Mouse (Mus musculus): Measurements from ENCODE around the gene Tnik. TPM values are rescaled to one million over a fixed set of nuclear protein-coding genes. Genes with fewer than 3 reads are reported as not detected.

Gene Tnik
- polyA plus RNA-seq, 1 experiment = 0.21 TPM

GRCm38 (mm10) chr3:28224437-28225356 is 38.3 kb upstream of the Tnik start:
- no peaks in the 10 kb centered on the region for H3K79me2 ChIP-seq (ENCODE audit: control insufficient read depth, insufficient read depth)
- no peaks in the 10 kb centered on the region for H3K36me3 ChIP-seq (ENCODE audit: control insufficient read depth, insufficient read depth)
- H3ac ChIP-seq (ENCODE audit: control insufficient read depth, insufficient read length, low read depth) = no peak overlapping the region
- no peaks in the 10 kb centered on the region for H3K79me3 ChIP-seq (ENCODE audit: low read depth)
- H3K27me3 ChIP-seq (ENCODE audit: control insufficient read depth, insufficient read depth, insufficient read length) = no peaks in the 10 kb centered on the region
- TF ChIP-seq MAX (IDR thresholded peaks at IDR 0.05) (no peak), MYOD1 (IDR thresholded peaks at IDR 0.05; ENCODE audit: control insufficient read depth, insufficient read length, low read depth) (no peak), FOSL1 (IDR thresholded peaks at IDR 0.05; ENCODE audit: insufficient read depth, low read length, poor library complexity, severe bottlenecking) (no peak), MYOG (IDR thresholded peaks at IDR 0.05; ENCODE audit: control insufficient read depth, extremely low read depth, insufficient read length) (no peak), CEBPB (IDR thresholded peaks at IDR 0.05; ENCODE audit: low read depth) (no peak), USF1 (IDR thresholded peaks at IDR 0.05; ENCODE audit: low read depth) (no peak), CTCF (IDR thresholded peaks at IDR 0.05; ENCODE audit: control insufficient read depth, insufficient read depth, insufficient read length) (no peak)
- H3K4me3 ChIP-seq (ENCODE audit: insufficient read depth, poor library complexity, severe bottlenecking) = no peak overlapping the region

- H3K79me2 ChIP-seq (ENCODE audit: control insufficient read depth, insufficient read depth) = no peaks in the 10 kb centered on the region
- TF ChIP-seq MAX (IDR thresholded peaks at IDR 0.05) = no peak
- TF ChIP-seq MYOD1 (IDR thresholded peaks at IDR 0.05; ENCODE audit: control insufficient read depth, insufficient read length, low read depth) = no peak
- no peak for TF ChIP-seq CEBPB (IDR thresholded peaks at IDR 0.05; ENCODE audit: low read depth)
- no peak for TF ChIP-seq FOSL1 (IDR thresholded peaks at IDR 0.05; ENCODE audit: insufficient read depth, low read length, poor library complexity, severe bottlenecking)
- TF ChIP-seq CTCF (IDR thresholded peaks at IDR 0.05; ENCODE audit: control insufficient read depth, insufficient read depth, insufficient read length) = no peak
- TF ChIP-seq USF1 (IDR thresholded peaks at IDR 0.05; ENCODE audit: low read depth) = no peak
- no peak for TF ChIP-seq MYOG (IDR thresholded peaks at IDR 0.05; ENCODE audit: control insufficient read depth, extremely low read depth, insufficient read length)
Measured at GRCm38 (mm10) chr3:28225357-28225905, 37.6 kb upstream of the Tnik start.

DNA sequence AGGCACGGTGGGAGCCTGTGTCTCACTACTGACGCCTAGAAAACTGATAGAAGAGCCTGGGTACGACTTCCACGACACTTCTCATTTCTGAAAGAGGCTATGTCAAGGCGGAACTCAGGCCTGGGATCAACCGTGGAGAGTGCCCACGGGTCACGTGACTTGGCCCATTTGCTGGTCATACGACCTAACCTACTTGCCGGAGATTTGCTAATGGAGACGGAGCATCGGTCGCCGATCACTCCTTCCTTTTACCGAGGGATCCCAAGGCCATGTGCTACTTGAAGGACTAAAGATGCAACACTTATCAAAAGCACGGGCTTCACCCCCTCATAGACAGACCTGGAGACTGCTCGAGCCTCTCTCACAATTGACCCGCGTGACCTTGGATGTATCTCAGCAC is 36.8 kb upstream of the Tnik start:
- TF ChIP-seq MAX (IDR thresholded peaks at IDR 0.05) (no peak), USF1 (IDR thresholded peaks at IDR 0.05; ENCODE audit: low read depth) (peak; percentile 12), CTCF (IDR thresholded peaks at IDR 0.05; ENCODE audit: control insufficient read depth, insufficient read depth, insufficient read length) (no peak)

More at GRCm38 (mm10) chr3:28225357-28225905, 37.6 kb upstream of the Tnik start:
- Histone ChIP-seq H3K79me3 (ENCODE audit: low read depth) (no peaks in the 10 kb centered on the region), H3K27me3 (ENCODE audit: control insufficient read depth, insufficient read depth, insufficient read length) (no peaks in the 10 kb centered on the region), H3K4me3 (ENCODE audit: insufficient read depth, poor library complexity, severe bottlenecking) (no peak overlapping the region), H3K36me3 (ENCODE audit: control insufficient read depth, insufficient read depth) (no peaks in the 10 kb centered on the region), H3ac (ENCODE audit: control insufficient read depth, insufficient read length, low read depth) (no peak overlapping the region)

GRCm38 (mm10) chr3:28228930-28229329 is 34.1 kb upstream of the Tnik start:
- H3K4me3 ChIP-seq (ENCODE audit: insufficient read depth, poor library complexity, severe bottlenecking) = no peak overlapping the region
- H3K79me3 ChIP-seq (ENCODE audit: low read depth) = no peaks in the 10 kb centered on the region
- no peak overlapping the region for H3ac ChIP-seq (ENCODE audit: control insufficient read depth, insufficient read length, low read depth)
- TF ChIP-seq MYOG (IDR thresholded peaks at IDR 0.05; ENCODE audit: control insufficient read depth, extremely low read depth, insufficient read length) (no peak), USF1 (IDR thresholded peaks at IDR 0.05; ENCODE audit: low read depth) (no peak), CEBPB (IDR thresholded peaks at IDR 0.05; ENCODE audit: low read depth) (no peak), MAX (IDR thresholded peaks at IDR 0.05) (no peak), FOSL1 (IDR thresholded peaks at IDR 0.05; ENCODE audit: insufficient read depth, low read length, poor library complexity, severe bottlenecking) (no peak), CTCF (IDR thresholded peaks at IDR 0.05; ENCODE audit: control insufficient read depth, insufficient read depth, insufficient read length) (no peak), MYOD1 (IDR thresholded peaks at IDR 0.05; ENCODE audit: control insufficient read depth, insufficient read length, low read depth) (no peak)
- no peaks in the 10 kb centered on the region for H3K79me2 ChIP-seq (ENCODE audit: control insufficient read depth, insufficient read depth)
- H3K36me3 ChIP-seq (ENCODE audit: control insufficient read depth, insufficient read depth) = no peaks in the 10 kb centered on the region
- no peaks in the 10 kb centered on the region for H3K27me3 ChIP-seq (ENCODE audit: control insufficient read depth, insufficient read depth, insufficient read length)

More for the DNA sequence above, 36.8 kb upstream of the Tnik start:
- Histone ChIP-seq H3K36me3 (ENCODE audit: control insufficient read depth, insufficient read depth) (no peaks in the 10 kb centered on the region), H3K4me3 (ENCODE audit: insufficient read depth, poor library complexity, severe bottlenecking) (no peak overlapping the region), H3K79me2 (ENCODE audit: control insufficient read depth, insufficient read depth) (no peaks in the 10 kb centered on the region), H3K79me3 (ENCODE audit: low read depth) (no peaks in the 10 kb centered on the region), H3ac (ENCODE audit: control insufficient read depth, insufficient read length, low read depth) (no peak overlapping the region), H3K27me3 (ENCODE audit: control insufficient read depth, insufficient read depth, insufficient read length) (no peaks in the 10 kb centered on the region)

DNA sequence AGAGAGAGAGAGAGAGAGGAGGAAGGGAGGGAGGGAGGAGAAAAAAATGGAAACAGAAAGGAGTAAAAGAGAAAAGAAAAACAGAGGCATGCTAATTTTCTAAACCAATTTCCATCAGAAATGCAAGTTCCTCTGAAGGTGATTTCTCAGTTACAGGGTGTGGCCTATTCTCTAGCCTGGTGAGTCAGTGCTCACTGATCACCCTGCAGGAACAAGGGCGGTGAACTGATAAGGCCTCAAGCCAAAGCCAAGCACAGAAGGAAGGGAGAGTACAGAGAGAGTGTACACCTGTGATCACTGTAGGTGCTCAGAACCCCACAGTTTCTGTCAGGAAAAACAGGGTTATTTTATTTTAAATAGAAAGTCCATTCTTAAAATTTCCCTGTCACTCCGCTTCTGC is 33.5 kb upstream of the Tnik start:
- Histone ChIP-seq H3K79me2 (ENCODE audit: control insufficient read depth, insufficient read depth) (no peaks in the 10 kb centered on the region), H3K27me3 (ENCODE audit: control insufficient read depth, insufficient read depth, insufficient read length) (no peaks in the 10 kb centered on the region)

GRCm38 (mm10) chr3:28232885-28233284 is 30.1 kb upstream of the Tnik start:
- TF ChIP-seq FOSL1 (IDR thresholded peaks at IDR 0.05; ENCODE audit: insufficient read depth, low read length, poor library complexity, severe bottlenecking) (no peak), USF1 (IDR thresholded peaks at IDR 0.05; ENCODE audit: low read depth) (no peak), MAX (IDR thresholded peaks at IDR 0.05) (no peak), CTCF (IDR thresholded peaks at IDR 0.05; ENCODE audit: control insufficient read depth, insufficient read depth, insufficient read length) (no peak), MYOG (IDR thresholded peaks at IDR 0.05; ENCODE audit: control insufficient read depth, extremely low read depth, insufficient read length) (no peak), MYOD1 (IDR thresholded peaks at IDR 0.05; ENCODE audit: control insufficient read depth, insufficient read length, low read depth) (no peak), CEBPB (IDR thresholded peaks at IDR 0.05; ENCODE audit: low read depth) (no peak)
- H3K4me3 ChIP-seq (ENCODE audit: insufficient read depth, poor library complexity, severe bottlenecking) = no peak overlapping the region
- no peaks in the 10 kb centered on the region for H3K27me3 ChIP-seq (ENCODE audit: control insufficient read depth, insufficient read depth, insufficient read length)

More for the DNA sequence above, 33.5 kb upstream of the Tnik start:
- Histone ChIP-seq H3K79me3 (ENCODE audit: low read depth) (no peaks in the 10 kb centered on the region), H3K36me3 (ENCODE audit: control insufficient read depth, insufficient read depth) (no peaks in the 10 kb centered on the region), H3ac (ENCODE audit: control insufficient read depth, insufficient read length, low read depth) (no peak overlapping the region), H3K4me3 (ENCODE audit: insufficient read depth, poor library complexity, severe bottlenecking) (no peak overlapping the region)
- TF ChIP-seq CEBPB (IDR thresholded peaks at IDR 0.05; ENCODE audit: low read depth) (no peak), MAX (IDR thresholded peaks at IDR 0.05) (no peak)

More at GRCm38 (mm10) chr3:28232885-28233284, 30.1 kb upstream of the Tnik start:
- H3ac ChIP-seq (ENCODE audit: control insufficient read depth, insufficient read length, low read depth) = no peak overlapping the region
- H3K36me3 ChIP-seq (ENCODE audit: control insufficient read depth, insufficient read depth) = no peaks in the 10 kb centered on the region
- H3K79me2 ChIP-seq (ENCODE audit: control insufficient read depth, insufficient read depth) = no peaks in the 10 kb centered on the region
- no peaks in the 10 kb centered on the region for H3K79me3 ChIP-seq (ENCODE audit: low read depth)

All from C2C12 (cell line).